Mouse (Mus musculus): Measurements from ENCODE around the gene 2200002D01Rik. TPM values are rescaled to one million over a fixed set of nuclear protein-coding genes. Genes with fewer than 3 reads are reported as not detected.
A peak's percentile ranks its signal among the peaks of the same experiment; 100 is the strongest.

Gene 2200002D01Rik
- total and polyA plus RNA-seq, 2 experiments from 2014 or later: 0.42 to 14.0 TPM

DNA sequence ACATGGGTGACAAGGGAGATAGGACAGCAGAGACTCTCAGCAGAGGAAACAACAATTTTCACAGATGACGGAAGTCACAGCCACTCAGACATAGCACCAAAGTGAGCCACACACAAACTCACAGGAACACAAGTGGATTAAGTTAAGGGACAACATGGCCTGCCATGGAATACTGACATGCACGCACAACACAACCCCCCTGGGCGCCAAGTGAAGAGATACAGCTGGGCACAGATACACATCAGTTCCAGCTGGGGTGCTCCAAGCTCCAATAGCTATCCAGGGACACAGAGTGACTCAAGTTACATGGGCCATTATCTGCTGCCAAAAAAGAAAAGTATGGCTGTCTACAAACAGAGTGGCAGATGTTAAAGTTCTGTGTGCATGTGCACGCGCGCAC is 41.6 kb upstream of the 2200002D01Rik start:
- no peak for DNase-seq (ENCODE audit: low spot score)
- TF ChIP-seq CTCF (IDR thresholded peaks at IDR 0.05; ENCODE audit: low read depth): no peak
- no peak for TF ChIP-seq EP300 (IDR thresholded peaks at IDR 0.05; ENCODE audit: low read depth)
- ATAC-seq (ENCODE audit: insufficient read depth, low read depth): no peak

DNA sequence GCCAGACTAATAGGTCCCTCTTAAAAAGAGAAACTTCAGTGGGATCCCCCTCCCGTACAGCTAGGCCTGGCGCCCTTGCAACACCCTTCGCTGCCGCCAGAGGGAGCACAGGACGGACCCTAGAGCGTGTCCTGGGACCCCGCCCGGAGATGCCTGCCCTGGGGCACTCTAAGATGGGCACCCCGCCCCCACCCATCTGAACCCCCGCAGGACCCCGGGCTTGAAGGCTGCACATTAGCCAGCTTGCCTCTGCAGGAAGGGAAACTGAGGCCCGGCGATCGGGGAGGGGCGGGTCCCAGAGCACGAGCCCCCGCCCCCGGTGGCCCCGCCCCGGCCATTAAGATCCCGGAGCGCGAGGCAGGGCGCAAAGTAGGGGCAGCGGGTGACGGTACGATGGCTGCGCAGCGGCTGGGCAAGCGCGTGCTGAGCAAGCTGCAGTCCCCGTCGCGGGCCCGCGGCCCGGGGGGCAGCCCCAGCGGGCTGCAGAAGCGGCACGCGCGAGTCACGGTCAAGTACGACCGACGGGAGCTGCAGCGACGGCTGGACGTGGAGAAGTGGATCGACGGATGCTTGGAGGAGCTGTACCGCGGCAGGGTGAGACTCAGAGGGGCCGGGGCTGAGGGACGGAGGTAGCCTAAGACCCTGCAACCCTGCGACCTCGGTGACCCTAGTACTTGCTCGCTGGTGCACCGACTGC is 40.8 kb upstream of the 2200002D01Rik start, which contains the start of gene Ppp1r14a:
Gene Ppp1r14a, plus strand, starts transcription at position 367 of the 697 bp plus-strand sequence.
- Histone ChIP-seq H3K4me2 (ENCODE audit: low read depth, low read length) (peak within 1 kb of the TSS; percentile 68), H3K4me1 (ENCODE audit: control insufficient read depth, insufficient read depth) (peaks cover 15% of the 10 kb centered on the region; the same call in 1 of the 2 replicates), H3K27me3 (ENCODE audit: control insufficient read depth, insufficient read depth, low read length) (no peaks in the 10 kb centered on the region), H3K9me3 (replicated peaks; ENCODE audit: control insufficient read depth, low read length) (no peaks in the 10 kb centered on the region), H3K4me3 (ENCODE audit: low read depth, low read length) (peak within 1 kb of the TSS; percentile 54), H3K36me3 (replicated peaks; ENCODE audit: control insufficient read depth, insufficient read depth, low read length) (no peaks in the 10 kb centered on the region), H3K9ac (replicated peaks; ENCODE audit: low read depth, low read length) (peak within 1 kb of the TSS; percentile 36), H3K27ac (ENCODE audit: low read depth) (peak within 1 kb of the TSS; percentile 62)
- no peak for TF ChIP-seq EP300 (IDR thresholded peaks at IDR 0.05; ENCODE audit: low read depth)
- peak; percentile 61 for TF ChIP-seq CTCF (IDR thresholded peaks at IDR 0.05; ENCODE audit: low read depth)
- WGBS: 2% methylated on average over 59 of the region's 59 CpGs
- ATAC-seq (ENCODE audit: insufficient read depth, low read depth): peak; percentile 34
- peak; percentile 45 for DNase-seq (ENCODE audit: low spot score)

More for the DNA sequence above, 41.6 kb upstream of the 2200002D01Rik start:
- H3K27me3 ChIP-seq (ENCODE audit: control insufficient read depth, insufficient read depth, low read length): no peaks in the 10 kb centered on the region
- peaks cover 15% of the 10 kb centered on the region; the same call in 1 of the 2 replicates for H3K4me1 ChIP-seq (ENCODE audit: control insufficient read depth, insufficient read depth)
- H3K27ac ChIP-seq (ENCODE audit: low read depth): peak overlapping the region; percentile 62
- H3K9me3 ChIP-seq (replicated peaks; ENCODE audit: control insufficient read depth, low read length): no peaks in the 10 kb centered on the region
- 0 out of 2 replicates have a peak overlapping the region, but pooled peaks have one; percentile 36 for H3K9ac ChIP-seq (replicated peaks; ENCODE audit: low read depth, low read length)
- peak overlapping the region; percentile 68 for H3K4me2 ChIP-seq (ENCODE audit: low read depth, low read length)
- peak overlapping the region; percentile 54 for H3K4me3 ChIP-seq (ENCODE audit: low read depth, low read length)
- WGBS: 74% methylated on average over 6 of the region's 6 CpGs
- no peaks in the 10 kb centered on the region for H3K36me3 ChIP-seq (replicated peaks; ENCODE audit: control insufficient read depth, insufficient read depth, low read length)

DNA sequence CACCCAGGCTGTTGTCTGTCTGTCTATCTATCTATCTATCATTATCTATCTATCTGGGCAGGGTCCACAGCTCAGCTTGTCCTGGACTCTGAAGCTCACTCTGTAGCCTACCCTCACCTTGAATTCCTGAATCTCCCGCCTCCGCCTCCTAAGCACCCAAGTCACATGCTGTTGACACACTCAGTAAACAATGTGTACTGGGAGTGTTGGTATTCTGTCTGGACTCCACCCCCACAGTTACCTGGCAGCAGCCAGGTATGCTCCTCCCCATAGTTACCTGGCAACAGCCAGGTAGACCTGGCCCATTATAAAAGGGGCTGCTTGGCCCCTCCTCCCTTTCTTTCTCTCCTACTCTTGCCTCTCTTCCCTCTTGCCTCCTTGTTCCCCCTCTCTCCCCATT is 39.8 kb upstream of the 2200002D01Rik start:
- Histone ChIP-seq H3K27me3 (ENCODE audit: control insufficient read depth, insufficient read depth, low read length) (no peaks in the 10 kb centered on the region), H3K9ac (replicated peaks; ENCODE audit: low read depth, low read length) (no peak overlapping the region), H3K27ac (ENCODE audit: low read depth) (no peak overlapping the region), H3K36me3 (replicated peaks; ENCODE audit: control insufficient read depth, insufficient read depth, low read length) (no peaks in the 10 kb centered on the region), H3K4me1 (ENCODE audit: control insufficient read depth, insufficient read depth) (peaks cover 12% of the 10 kb centered on the region; the same call in 1 of the 2 replicates), H3K9me3 (replicated peaks; ENCODE audit: control insufficient read depth, low read length) (no peaks in the 10 kb centered on the region), H3K4me2 (ENCODE audit: low read depth, low read length) (no peak overlapping the region), H3K4me3 (ENCODE audit: low read depth, low read length) (no peak overlapping the region)
- DNase-seq (ENCODE audit: low spot score) (no peak), ATAC-seq (ENCODE audit: insufficient read depth, low read depth) (no peak)
- WGBS: 90% methylated on average over 2 of the region's 2 CpGs
- TF ChIP-seq EP300 (IDR thresholded peaks at IDR 0.05; ENCODE audit: low read depth) (no peak), CTCF (IDR thresholded peaks at IDR 0.05; ENCODE audit: low read depth) (no peak)

DNA sequence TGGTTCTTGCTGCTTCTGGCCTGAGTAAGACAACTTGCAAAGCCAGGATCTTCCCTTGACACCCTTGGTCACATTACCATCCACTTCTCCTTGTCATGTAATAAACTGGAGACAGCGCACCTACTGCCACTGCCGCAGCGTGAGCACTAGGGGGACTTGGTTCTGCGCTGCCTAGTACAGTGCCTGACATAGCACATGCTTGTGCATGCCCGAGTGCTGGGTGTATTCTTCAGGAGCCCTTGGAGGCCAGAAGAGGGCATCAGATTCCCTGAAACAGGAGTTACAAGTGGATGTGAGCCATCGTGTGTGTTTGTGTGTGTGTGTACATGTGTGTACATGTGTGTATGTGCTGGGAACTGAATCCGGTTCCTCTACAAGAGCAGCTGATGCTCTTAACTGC is 39.2 kb upstream of the 2200002D01Rik start:
- no peaks in the 10 kb centered on the region for H3K27me3 ChIP-seq (ENCODE audit: control insufficient read depth, insufficient read depth, low read length)
- ATAC-seq (ENCODE audit: insufficient read depth, low read depth): no peak
- 81% methylated on average over 7 of the region's 7 CpGs for WGBS

DNA sequence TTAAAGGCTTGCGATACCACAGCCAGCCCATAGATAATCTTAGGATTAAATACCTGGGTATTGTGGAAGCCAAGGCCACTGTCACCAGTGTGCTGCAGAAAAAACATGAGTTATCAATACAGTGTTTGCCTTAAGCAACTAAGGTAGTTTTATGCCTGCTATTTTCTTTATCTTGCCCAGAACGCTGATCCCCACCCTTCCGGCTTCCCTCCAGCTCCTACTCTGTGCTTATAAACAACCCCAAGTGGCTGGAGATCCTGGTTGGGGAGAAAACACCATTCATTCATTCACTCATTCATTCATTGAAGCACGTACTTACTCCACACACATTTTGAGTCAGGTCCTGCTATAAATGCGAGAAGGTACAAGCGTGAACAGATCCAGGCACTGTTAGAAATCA is 36.3 kb upstream of the 2200002D01Rik start:
- peaks cover 25% of the 10 kb centered on the region for H3K4me1 ChIP-seq (ENCODE audit: control insufficient read depth, insufficient read depth)
- WGBS: 88% methylated on average over 6 of the region's 6 CpGs
- no peaks in the 10 kb centered on the region for H3K9me3 ChIP-seq (replicated peaks; ENCODE audit: control insufficient read depth, low read length)
- no peak overlapping the region for H3K4me3 ChIP-seq (ENCODE audit: low read depth, low read length)
- DNase-seq (ENCODE audit: low spot score) (no peak), ATAC-seq (ENCODE audit: insufficient read depth, low read depth) (no peak)
- H3K27me3 ChIP-seq (ENCODE audit: control insufficient read depth, insufficient read depth, low read length): no peaks in the 10 kb centered on the region; the same call in 1 of the 2 replicates
- no peak overlapping the region for H3K27ac ChIP-seq (ENCODE audit: low read depth)
- TF ChIP-seq EP300 (IDR thresholded peaks at IDR 0.05; ENCODE audit: low read depth): no peak
- no peak for TF ChIP-seq CTCF (IDR thresholded peaks at IDR 0.05; ENCODE audit: low read depth)
- H3K4me2 ChIP-seq (ENCODE audit: low read depth, low read length): no peak overlapping the region
- H3K9ac ChIP-seq (replicated peaks; ENCODE audit: low read depth, low read length): no peak overlapping the region
- no peaks in the 10 kb centered on the region for H3K36me3 ChIP-seq (replicated peaks; ENCODE audit: control insufficient read depth, insufficient read depth, low read length)

More for the DNA sequence above, 39.2 kb upstream of the 2200002D01Rik start:
- no peak overlapping the region for H3K4me2 ChIP-seq (ENCODE audit: low read depth, low read length)
- DNase-seq (ENCODE audit: low spot score): no peak
- H3K36me3 ChIP-seq (replicated peaks; ENCODE audit: control insufficient read depth, insufficient read depth, low read length): no peaks in the 10 kb centered on the region
- H3K27ac ChIP-seq (ENCODE audit: low read depth): no peak overlapping the region
- H3K9me3 ChIP-seq (replicated peaks; ENCODE audit: control insufficient read depth, low read length): no peaks in the 10 kb centered on the region
- TF ChIP-seq EP300 (IDR thresholded peaks at IDR 0.05; ENCODE audit: low read depth): no peak
- TF ChIP-seq CTCF (IDR thresholded peaks at IDR 0.05; ENCODE audit: low read depth): no peak
- H3K4me1 ChIP-seq (ENCODE audit: control insufficient read depth, insufficient read depth): 0 out of 2 replicates have a peak, but pooled peaks cover 6% of the 10 kb centered on the region
- H3K4me3 ChIP-seq (ENCODE audit: low read depth, low read length): no peak overlapping the region
- H3K9ac ChIP-seq (replicated peaks; ENCODE audit: low read depth, low read length): no peak overlapping the region
